Mouse (Mus musculus) ES-E14 (cell line): Measurements from ENCODE around the gene Chat.

Experiments used
- MAFK ChIP-seq: IDR thresholded peaks from 2 replicates; pipeline ENCODE4 v1.6.1; 2014; ENCODE audit warnings: mild to moderate bottlenecking, low read depth, low read length, inconsistent platforms; ENCODE audit not compliant: insufficient read depth
- ZNF384 ChIP-seq: IDR thresholded peaks from 2 replicates; pipeline ENCODE4 v1.6.1; 2012; ENCODE audit warnings: low read depth, low read length, inconsistent platforms

DNA sequence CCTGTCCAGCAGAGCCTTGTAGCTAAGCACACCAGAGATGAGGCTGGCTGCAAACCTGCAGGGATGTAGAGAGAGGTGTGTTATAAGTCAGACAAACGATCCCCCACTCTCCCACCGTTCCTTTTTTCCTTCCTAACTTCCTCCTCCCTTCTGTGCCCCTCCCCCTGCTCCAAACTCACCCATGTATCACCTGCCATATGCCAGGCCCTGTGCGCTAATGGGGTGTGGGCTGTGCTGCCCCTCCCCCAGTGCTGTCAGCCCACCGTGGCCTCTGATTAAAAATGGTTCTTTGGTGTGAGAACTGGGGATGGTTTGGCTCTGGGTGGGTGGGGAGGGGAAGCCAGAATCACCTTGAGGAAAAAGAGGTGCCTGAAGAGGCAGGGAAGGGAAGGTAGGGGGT is 13.2 kb downstream of the Chat start:
- TF ChIP-seq ZNF384 (no peak), MAFK (no peak)
